Mouse (Mus musculus): ENCODE measurements at regions not wholly inside any gene's neighbourhood (a gene's known extent, or its start where the extent isn't known, plus 50 kb on each side); places are given as distances from the start of the nearest gene placed in this dataset.

- Histone ChIP-seq H3K4me1 (replicated peaks; ENCODE audit: control insufficient read depth, insufficient read depth) (no peaks in the 10 kb centered on the region), H3K4me2 (replicated peaks; ENCODE audit: low read depth) (no peak overlapping the region), H3K9ac (ENCODE audit: low read length) (no peak overlapping the region), H3K9me3 (ENCODE audit: control insufficient read depth, low read length) (no peaks in the 10 kb centered on the region), H3K27ac (replicated peaks) (no peak overlapping the region), H3K36me3 (ENCODE audit: control insufficient read depth, insufficient read depth, low read length) (no peaks in the 10 kb centered on the region), H3K4me3 (ENCODE audit: low read depth, low read length) (no peak overlapping the region), H3K27me3 (ENCODE audit: control insufficient read depth, insufficient read depth, low read length) (no peaks in the 10 kb centered on the region)
- ATAC-seq (ENCODE audit: low FRiP score, low TSS enrichment): no peak
- DNase-seq (ENCODE audit: low spot score): no peak
- TF ChIP-seq EP300 (optimal IDR thresholded peaks at IDR 0.05) (no peak), CTCF (IDR thresholded peaks at IDR 0.05; ENCODE audit: low read depth) (no peak)
- WGBS: 80% methylated on average over 3 of the region's 3 CpGs
These were observed 887.7 kb upstream of the Map3k7 start for GRCm38 (mm10) chr4:31076236-31076635.

GRCm38 (mm10) chr4:31121586-31121985 lies 842.3 kb upstream of the Map3k7 start:
- 64% methylated on average over 8 of the region's 8 CpGs for WGBS
- Histone ChIP-seq H3K9ac (ENCODE audit: low read length) (no peak overlapping the region), H3K4me2 (replicated peaks; ENCODE audit: low read depth) (no peak overlapping the region), H3K27me3 (ENCODE audit: control insufficient read depth, insufficient read depth, low read length) (no peaks in the 10 kb centered on the region), H3K9me3 (ENCODE audit: control insufficient read depth, low read length) (no peaks in the 10 kb centered on the region), H3K36me3 (ENCODE audit: control insufficient read depth, insufficient read depth, low read length) (no peaks in the 10 kb centered on the region), H3K27ac (replicated peaks) (no peak overlapping the region), H3K4me3 (ENCODE audit: low read depth, low read length) (no peak overlapping the region), H3K4me1 (replicated peaks; ENCODE audit: control insufficient read depth, insufficient read depth) (no peaks in the 10 kb centered on the region)
- TF ChIP-seq EP300 (optimal IDR thresholded peaks at IDR 0.05): no peak
- TF ChIP-seq CTCF (IDR thresholded peaks at IDR 0.05; ENCODE audit: low read depth): no peak
- DNase-seq (ENCODE audit: low spot score): no peak
- no peak for ATAC-seq (ENCODE audit: low FRiP score, low TSS enrichment)

GRCm38 (mm10) chr4:31143166-31143565 lies 820.7 kb upstream of the Map3k7 start:
- 52% methylated on average over 1 of the region's 1 CpGs for WGBS
- no peak overlapping the region for H3K9ac ChIP-seq (ENCODE audit: low read length)
- H3K27me3 ChIP-seq (ENCODE audit: control insufficient read depth, insufficient read depth, low read length): no peaks in the 10 kb centered on the region
- DNase-seq (ENCODE audit: low spot score): no peak
- no peak overlapping the region for H3K27ac ChIP-seq (replicated peaks)
- H3K9me3 ChIP-seq (ENCODE audit: control insufficient read depth, low read length): no peaks in the 10 kb centered on the region
- no peaks in the 10 kb centered on the region for H3K36me3 ChIP-seq (ENCODE audit: control insufficient read depth, insufficient read depth, low read length)
- no peak overlapping the region for H3K4me3 ChIP-seq (ENCODE audit: low read depth, low read length)
- H3K4me2 ChIP-seq (replicated peaks; ENCODE audit: low read depth): no peak overlapping the region
- no peak for ATAC-seq (ENCODE audit: low FRiP score, low TSS enrichment)
- TF ChIP-seq CTCF (IDR thresholded peaks at IDR 0.05; ENCODE audit: low read depth) (no peak), EP300 (optimal IDR thresholded peaks at IDR 0.05) (no peak)
- H3K4me1 ChIP-seq (replicated peaks; ENCODE audit: control insufficient read depth, insufficient read depth): no peaks in the 10 kb centered on the region

DNA sequence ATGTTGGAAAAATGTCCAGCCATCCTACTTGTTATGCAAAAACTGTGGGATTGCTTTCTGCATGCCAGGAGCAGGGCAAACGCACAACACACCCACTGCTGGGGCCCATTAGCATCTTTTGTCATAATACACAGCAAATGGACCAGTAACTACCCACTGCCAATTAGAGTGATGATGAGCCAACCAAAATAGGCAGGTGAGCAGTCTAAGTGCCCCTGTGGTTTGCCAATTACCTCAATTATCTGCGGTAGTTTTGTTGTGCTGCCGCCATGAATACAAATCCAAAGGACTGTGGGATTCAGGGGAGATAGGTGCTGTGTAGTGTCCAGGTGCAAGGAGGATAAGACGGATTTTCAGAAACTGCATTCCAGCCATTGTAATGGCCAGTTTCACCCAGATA lies 796.5 kb upstream of the Map3k7 start:
- ATAC-seq (ENCODE audit: low FRiP score, low TSS enrichment): no peak
- no peak overlapping the region for H3K4me3 ChIP-seq (ENCODE audit: low read depth, low read length)

DNA sequence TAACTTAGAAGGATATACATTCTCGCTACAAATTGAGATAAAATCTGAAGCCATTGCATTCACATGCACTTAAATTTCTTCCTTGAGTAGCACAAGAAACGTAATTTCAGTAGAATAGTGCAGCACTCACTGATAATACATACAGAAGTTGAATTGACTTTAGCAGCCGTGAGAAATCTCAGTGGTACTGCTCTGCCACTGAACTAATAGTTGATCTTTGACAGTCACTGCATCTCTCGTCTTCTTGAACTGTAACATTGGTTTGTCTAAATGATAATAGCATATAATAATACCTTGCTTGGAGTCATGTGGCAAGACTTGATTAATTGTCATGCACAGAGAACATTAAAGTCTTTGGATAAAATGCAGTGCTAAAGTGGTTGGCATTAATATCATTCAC lies 795.5 kb upstream of the Map3k7 start:
- DNase-seq (ENCODE audit: low spot score) (no peak), ATAC-seq (ENCODE audit: low FRiP score, low TSS enrichment) (no peak)
- Histone ChIP-seq H3K9ac (ENCODE audit: low read length) (no peak overlapping the region), H3K36me3 (ENCODE audit: control insufficient read depth, insufficient read depth, low read length) (no peaks in the 10 kb centered on the region), H3K4me2 (replicated peaks; ENCODE audit: low read depth) (no peak overlapping the region), H3K9me3 (ENCODE audit: control insufficient read depth, low read length) (no peaks in the 10 kb centered on the region), H3K4me1 (replicated peaks; ENCODE audit: control insufficient read depth, insufficient read depth) (no peaks in the 10 kb centered on the region), H3K27ac (replicated peaks) (no peak overlapping the region), H3K27me3 (ENCODE audit: control insufficient read depth, insufficient read depth, low read length) (no peaks in the 10 kb centered on the region), H3K4me3 (ENCODE audit: low read depth, low read length) (no peak overlapping the region)
- TF ChIP-seq CTCF (IDR thresholded peaks at IDR 0.05; ENCODE audit: low read depth) (no peak), EP300 (optimal IDR thresholded peaks at IDR 0.05) (no peak)
- 68% methylated on average over 4 of the region's 4 CpGs for WGBS

More for the DNA sequence above, 796.5 kb upstream of the Map3k7 start:
- Histone ChIP-seq H3K27me3 (ENCODE audit: control insufficient read depth, insufficient read depth, low read length) (no peaks in the 10 kb centered on the region), H3K36me3 (ENCODE audit: control insufficient read depth, insufficient read depth, low read length) (no peaks in the 10 kb centered on the region), H3K9me3 (ENCODE audit: control insufficient read depth, low read length) (no peaks in the 10 kb centered on the region), H3K4me1 (replicated peaks; ENCODE audit: control insufficient read depth, insufficient read depth) (no peaks in the 10 kb centered on the region), H3K27ac (replicated peaks) (no peak overlapping the region), H3K9ac (ENCODE audit: low read length) (no peak overlapping the region), H3K4me2 (replicated peaks; ENCODE audit: low read depth) (no peak overlapping the region)
- TF ChIP-seq CTCF (IDR thresholded peaks at IDR 0.05; ENCODE audit: low read depth): no peak
- TF ChIP-seq EP300 (optimal IDR thresholded peaks at IDR 0.05): no peak
- no peak for DNase-seq (ENCODE audit: low spot score)
- WGBS: 79% methylated on average over 4 of the region's 4 CpGs

DNA sequence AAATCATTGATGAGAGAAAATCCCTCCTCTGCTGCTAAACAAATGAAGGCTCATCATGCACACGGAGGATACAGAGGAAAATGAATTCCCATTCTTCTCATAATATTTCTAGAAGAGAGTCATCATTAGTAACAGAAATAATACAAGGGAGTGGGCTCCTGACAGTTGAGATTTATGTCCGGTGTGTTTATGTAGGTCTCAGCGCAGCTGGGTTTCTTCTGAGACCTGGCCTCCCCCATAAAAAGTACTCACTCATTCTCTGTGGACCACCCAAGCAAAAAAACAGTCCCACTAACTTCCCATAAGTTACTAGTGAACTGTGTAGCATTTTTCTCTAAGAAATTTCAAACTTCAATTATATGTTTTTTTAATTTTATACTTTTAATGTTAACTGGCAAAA lies 792.7 kb upstream of the Map3k7 start:
- no peak for ATAC-seq (ENCODE audit: low FRiP score, low TSS enrichment)
- 29% methylated on average over 3 of the region's 3 CpGs for WGBS
- H3K9me3 ChIP-seq (ENCODE audit: control insufficient read depth, low read length): no peaks in the 10 kb centered on the region
- no peak for TF ChIP-seq EP300 (optimal IDR thresholded peaks at IDR 0.05)
- no peak for TF ChIP-seq CTCF (IDR thresholded peaks at IDR 0.05; ENCODE audit: low read depth)
- H3K9ac ChIP-seq (ENCODE audit: low read length): no peak overlapping the region
- H3K4me3 ChIP-seq (ENCODE audit: low read depth, low read length): no peak overlapping the region
- H3K27ac ChIP-seq (replicated peaks): no peak overlapping the region
- no peaks in the 10 kb centered on the region for H3K27me3 ChIP-seq (ENCODE audit: control insufficient read depth, insufficient read depth, low read length)
- no peaks in the 10 kb centered on the region for H3K36me3 ChIP-seq (ENCODE audit: control insufficient read depth, insufficient read depth, low read length)
- no peak overlapping the region for H3K4me2 ChIP-seq (replicated peaks; ENCODE audit: low read depth)
- no peak for DNase-seq (ENCODE audit: low spot score)
- H3K4me1 ChIP-seq (replicated peaks; ENCODE audit: control insufficient read depth, insufficient read depth): no peaks in the 10 kb centered on the region
